Mouse (Mus musculus) spleen, adult 2 months (tissue): ENCODE data around the gene Slc6a17. TPM values are rescaled to one million over a fixed set of nuclear protein-coding genes. Genes with fewer than 3 reads are reported as not detected.

Source experiments
- DNase-seq, 2 experiments: peaks; one replicate each; pipeline versions ENCODE4 v3.0.0 to v3.0.0-alpha.2; 2012 to 2021; ENCODE audit warnings: low spot score in 2 of 2, low read depth in 1 of 2
- H3K27ac ChIP-seq: fragments of 200-500 bp; 2 replicates; pipeline ENCODE4 v1.5.1; 2012; ENCODE audit warnings: low read length, inconsistent platforms; ENCODE audit not compliant: insufficient read depth
- H3K27me3 ChIP-seq: fragments of 200-500 bp; 2 replicates; pipeline ENCODE4 v1.6.1; 2012; ENCODE audit warnings: mild to moderate bottlenecking, moderate library complexity, low read length, inconsistent platforms; ENCODE audit not compliant: control insufficient read depth, insufficient read depth
- H3K36me3 ChIP-seq: fragments of 200-500 bp; 2 replicates; pipeline ENCODE4 v1.6.1; 2012; ENCODE audit warnings: mild to moderate bottlenecking, low read length, inconsistent platforms; ENCODE audit not compliant: control insufficient read depth, insufficient read depth
- H3K4me1 ChIP-seq: fragments of 200-500 bp; 2 replicates; pipeline ENCODE4 v1.6.1; 2011; ENCODE audit warnings: inconsistent platforms; ENCODE audit not compliant: control insufficient read depth, insufficient read depth, insufficient read length
- H3K4me3 ChIP-seq: fragments of 200-500 bp; 2 replicates; pipeline ENCODE4 v1.5.1; 2011; ENCODE audit warnings: mild to moderate bottlenecking, inconsistent platforms; ENCODE audit not compliant: insufficient read depth, insufficient read length; ENCODE audit errors: extremely low read depth
- CTCF ChIP-seq: fragments of 200-500 bp; IDR thresholded peaks from 2 replicates; pipeline ENCODE4 v1.5.1; 2011; ENCODE audit warnings: mild to moderate bottlenecking, inconsistent platforms; ENCODE audit not compliant: insufficient read depth, insufficient read length, insufficient replicate concordance; ENCODE audit errors: extremely low read depth
- POLR2A ChIP-seq: fragments of 200-500 bp; IDR thresholded peaks from 2 replicates; pipeline ENCODE4 v1.6.1; 2011; ENCODE audit warnings: low read depth, low read length, inconsistent platforms
- WGBS: fragments of 180-500 bp; shearing (Covaris S2); methylation state at CpG from one replicate; pipeline ENCODE4 v1.1.7; 2018; 5-methylcytosine and 5-hydroxymethylcytosine counted together
- polyA plus RNA-seq: library from polyadenylated mRNA; depleted of rRNA; stranded (reverse); fragments of >200 nt; gene quantifications from 2 replicates; pipeline ENCODE4 v1.2.3, GENCODE M21; 2012

Slc6a17 gene
- polyA plus RNA-seq, 1 experiment = 0.29 TPM

DNA sequence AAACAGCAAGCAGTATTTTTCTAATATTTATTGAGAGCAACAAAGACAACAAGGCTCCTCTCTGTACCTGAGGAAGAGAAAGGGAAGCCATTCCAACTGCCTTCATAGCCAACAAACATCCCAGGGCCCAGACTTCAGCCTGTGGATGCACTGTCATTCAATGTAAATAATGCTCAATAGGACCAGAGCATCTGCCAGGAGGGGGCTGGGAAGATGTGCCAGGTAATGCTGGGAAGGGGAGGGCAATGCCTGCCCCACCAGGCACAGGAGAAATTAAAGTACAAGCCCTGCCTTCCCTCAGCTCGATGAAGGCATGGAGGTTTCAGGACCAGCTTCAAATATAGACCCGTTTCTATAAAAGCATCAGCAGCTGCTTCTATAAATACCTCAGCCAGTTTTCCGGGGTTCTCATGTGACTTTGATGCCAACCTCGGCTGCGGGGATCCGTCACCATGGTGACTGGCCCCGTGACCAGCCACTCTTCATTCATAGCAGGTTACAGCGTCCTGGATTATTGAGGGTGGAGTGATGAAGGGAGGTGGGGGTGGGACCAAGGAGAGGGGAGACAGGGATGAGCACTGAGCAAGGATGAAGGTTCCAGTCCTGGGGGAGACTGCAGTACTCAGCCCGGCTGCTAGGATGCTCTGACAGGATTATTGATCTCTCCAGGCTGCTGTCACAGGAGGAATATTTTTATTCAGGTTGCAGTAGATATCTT lies 10.7 kb upstream of the Slc6a17 start:
- no peak for TF ChIP-seq CTCF
- TF ChIP-seq POLR2A = no peak
- H3K36me3 ChIP-seq = no peaks in the 10 kb centered on the region
- no peaks in the 10 kb centered on the region for H3K4me1 ChIP-seq
- DNase-seq = no peak
- 30% methylated on average over 9 of the region's 9 CpGs for WGBS
- no peak overlapping the region for H3K27ac ChIP-seq
- no peaks in the 10 kb centered on the region for H3K27me3 ChIP-seq
- no peak overlapping the region for H3K4me3 ChIP-seq

- H3K27ac ChIP-seq = no peak overlapping the region
- no peaks in the 10 kb centered on the region for H3K27me3 ChIP-seq
- 57% methylated on average over 6 of the region's 6 CpGs for WGBS
- no peak for DNase-seq
- no peaks in the 10 kb centered on the region for H3K36me3 ChIP-seq
- H3K4me1 ChIP-seq = no peaks in the 10 kb centered on the region
- no peak for TF ChIP-seq CTCF
- H3K4me3 ChIP-seq = no peak overlapping the region
Observed at GRCm38 (mm10) chr3:107524547-107524946, 6.7 kb upstream of the Slc6a17 start.

GRCm38 (mm10) chr3:107520931-107521330 lies 3.1 kb upstream of the Slc6a17 start:
- no peak for TF ChIP-seq POLR2A
- no peak for TF ChIP-seq CTCF
- no peak overlapping the region for H3K4me3 ChIP-seq
- DNase-seq = no peak
- no peaks in the 10 kb centered on the region for H3K36me3 ChIP-seq
- peaks cover 4% of the 10 kb centered on the region; the same call in 1 of the 2 replicates for H3K4me1 ChIP-seq
- peaks cover 8% of the 10 kb centered on the region for H3K27me3 ChIP-seq
- 75% methylated on average over 5 of the region's 5 CpGs for WGBS
- no peak overlapping the region for H3K27ac ChIP-seq

DNA sequence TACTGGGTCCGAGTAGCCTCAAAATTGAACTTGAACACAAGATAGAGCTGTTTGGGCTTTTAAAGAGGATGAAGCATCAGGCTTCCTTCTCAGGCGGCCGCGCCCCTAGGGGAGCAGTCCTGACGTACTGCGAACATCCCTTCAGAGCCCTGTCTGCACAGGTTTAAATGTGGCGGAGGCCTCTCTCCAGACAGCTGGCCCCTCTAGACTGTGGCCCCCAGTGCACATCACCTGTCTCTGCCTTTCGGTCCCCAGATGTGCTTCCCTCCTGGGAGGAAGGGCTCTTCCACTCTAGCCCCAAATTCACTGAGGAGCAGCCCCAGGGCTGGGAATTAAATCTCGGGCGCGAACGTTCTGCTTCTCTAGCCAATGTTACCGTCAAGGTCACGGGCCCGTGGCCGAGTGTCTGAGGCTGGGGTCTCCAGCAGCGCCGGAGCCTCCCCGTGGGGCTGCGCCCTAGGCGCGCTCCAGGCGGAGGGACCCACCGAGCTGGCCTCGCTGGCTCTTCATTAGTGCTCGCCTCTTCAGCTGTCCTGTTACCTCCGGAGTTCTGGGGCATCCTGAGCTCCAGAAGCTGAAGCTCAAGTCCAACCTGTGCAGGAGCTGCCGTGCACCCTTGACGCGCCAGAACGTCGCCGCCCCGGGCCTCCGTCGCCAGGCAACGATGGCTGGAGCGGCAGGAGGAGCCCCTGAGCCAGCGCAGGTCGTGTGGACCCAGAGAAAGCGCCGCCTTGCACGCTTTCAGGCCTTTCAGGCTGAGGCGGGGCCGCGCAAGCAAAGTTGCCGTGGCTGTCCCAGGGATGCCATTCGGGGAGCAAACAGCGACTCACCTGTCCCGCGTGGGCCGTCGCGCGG lies 815 bp downstream of the Slc6a17 start:
- Histone ChIP-seq H3K27ac (no peak overlapping the region), H3K36me3 (no peaks in the 10 kb centered on the region), H3K4me3 (no peak overlapping the region), H3K4me1 (peaks cover 4% of the 10 kb centered on the region; the same call in 1 of the 2 replicates), H3K27me3 (peaks cover 8% of the 10 kb centered on the region)
- TF ChIP-seq POLR2A (no peak), CTCF (no peak)
- WGBS = 14% methylated on average over 55 of the region's 55 CpGs
- DNase-seq = no peak

DNA sequence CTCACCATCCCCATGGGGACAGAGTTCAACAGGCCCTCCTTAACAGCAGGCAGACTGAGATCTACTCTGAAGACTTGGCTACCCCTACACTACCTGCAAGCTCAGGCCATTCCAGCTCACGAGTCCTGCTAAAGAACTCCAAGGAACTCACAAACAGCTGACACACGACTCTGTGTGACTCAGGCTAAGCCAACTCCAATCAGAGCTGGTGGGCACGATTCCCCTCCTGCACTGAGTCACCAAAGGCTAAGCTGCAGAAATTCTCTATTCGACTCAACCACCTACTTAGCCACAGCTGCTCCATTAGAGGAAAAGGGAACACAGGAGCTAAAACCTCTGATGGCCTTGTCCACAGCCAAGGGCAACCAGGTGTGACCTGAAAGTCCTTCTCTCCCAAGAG lies 1.8 kb downstream of the Slc6a17 start:
- Histone ChIP-seq H3K27ac (no peak overlapping the region), H3K36me3 (no peaks in the 10 kb centered on the region), H3K4me3 (no peak overlapping the region), H3K4me1 (peaks cover 4% of the 10 kb centered on the region; the same call in 1 of the 2 replicates), H3K27me3 (peaks cover 8% of the 10 kb centered on the region)
- DNase-seq = no peak
- WGBS = 67% methylated on average over 4 of the region's 4 CpGs
- no peak for TF ChIP-seq CTCF
- TF ChIP-seq POLR2A = no peak

DNA sequence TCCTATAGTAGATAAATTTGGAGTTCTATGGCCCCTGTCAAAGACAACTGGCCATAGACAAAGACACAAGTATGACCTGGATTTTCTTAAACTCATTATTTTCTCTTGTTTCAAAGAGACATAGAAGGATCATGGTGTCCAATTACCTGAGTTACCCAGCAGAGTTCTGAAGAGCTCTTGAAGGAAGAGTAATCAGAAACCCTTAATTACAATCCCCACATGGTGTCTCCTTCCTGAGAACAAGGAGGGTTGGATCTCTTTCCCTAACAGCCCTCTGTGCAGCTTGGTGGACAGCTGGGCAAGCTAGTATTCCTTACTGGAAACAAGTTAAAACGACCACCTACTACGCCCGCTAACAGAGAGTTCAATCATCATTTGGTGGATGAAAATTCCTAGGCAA lies 6.4 kb downstream of the Slc6a17 start:
- no peak overlapping the region for H3K27ac ChIP-seq
- TF ChIP-seq CTCF (no peak), POLR2A (no peak)
- H3K36me3 ChIP-seq = no peaks in the 10 kb centered on the region
- H3K4me1 ChIP-seq = no peaks in the 10 kb centered on the region
- H3K27me3 ChIP-seq = no peaks in the 10 kb centered on the region; the same call in 1 of the 2 replicates
- 80% methylated on average over 3 of the region's 3 CpGs for WGBS
- no peak overlapping the region for H3K4me3 ChIP-seq
- no peak for DNase-seq
